Mouse (Mus musculus) G1E (cell line): Measurements from ENCODE around the gene Ccr6. TPM values are rescaled to one million over a fixed set of nuclear protein-coding genes. Genes with fewer than 3 reads are reported as not detected.

Experiments
- ATAC-seq: 2 replicates; pipeline ENCODE4 v1.8.0; 2016; ENCODE audit warnings: mild to moderate bottlenecking; ENCODE audit not compliant: insufficient number of reproducible peaks, poor library complexity, low FRiP score, severe bottlenecking; ENCODE audit errors: extremely low read depth
- DNase-seq: peaks from one replicate; pipeline ENCODE4 v3.0.0; 2012; ENCODE audit warnings: low spot score
- H3K27me3 ChIP-seq: 2 replicates; pipeline ENCODE4 v1.6.1; 2012; ENCODE audit warnings: mild to moderate bottlenecking, low read length, inconsistent platforms; ENCODE audit not compliant: insufficient read depth
- H3K36me3 ChIP-seq: replicated peaks from 2 replicates; pipeline ENCODE3; 2012; ENCODE audit warnings: mild to moderate bottlenecking, inconsistent platforms
- H3K4me1 ChIP-seq: 2 replicates; pipeline ENCODE4 v1.6.1; 2012; ENCODE audit warnings: low read depth, low read length, inconsistent platforms, mixed read lengths; ENCODE audit not compliant: insufficient read depth
- H3K4me3 ChIP-seq: 2 replicates; pipeline ENCODE4 v1.5.1; 2012; ENCODE audit warnings: low read depth, mild to moderate bottlenecking, inconsistent platforms, low read length, moderate library complexity, mixed read lengths
- H3K9me3 ChIP-seq: replicated peaks from 2 replicates; pipeline ENCODE4 v1.6.1; 2012; ENCODE audit warnings: inconsistent platforms
- CTCF ChIP-seq: IDR thresholded peaks from 2 replicates; pipeline ENCODE4 v1.5.1; 2012; ENCODE audit warnings: low read depth, low read length, inconsistent platforms, mixed read lengths
- GATA1 ChIP-seq: IDR thresholded peaks from 2 replicates; pipeline ENCODE4 v1.6.1; 2012; ENCODE audit warnings: borderline replicate concordance, low read length, inconsistent platforms, mixed read lengths
- GATA2 ChIP-seq: IDR thresholded peaks from 2 replicates; pipeline ENCODE4 v1.6.1; 2012; ENCODE audit warnings: low read depth, low read length, inconsistent platforms, borderline replicate concordance
- POLR2AphosphoS5 ChIP-seq: IDR thresholded peaks from 2 replicates; pipeline ENCODE4 v1.6.1; 2012; ENCODE audit warnings: low read depth, low read length, inconsistent platforms; ENCODE audit not compliant: insufficient replicate concordance
- TAL1 ChIP-seq: conservative IDR thresholded peaks from 2 replicates; pipeline ENCODE4 v1.6.1; 2012; ENCODE audit warnings: low read depth, low read length, inconsistent platforms, mixed read lengths
- polyA plus RNA-seq: library from polyadenylated mRNA; stranded (reverse); fragments of >175 nt; gene quantifications from 2 replicates; pipeline ENCODE4 v1.2.3, GENCODE M21; 2012
- total RNA-seq, 2 experiments: library from RNA; stranded (forward) in 1 of 2; stranded (reverse) in 1 of 2; fragments of 200-1000 nt in 1 of 2; fragments of >200 nt in 1 of 2; fragmentation: Nextera tagmentation in 1 of 2; gene quantifications; 2 replicates each; pipeline ENCODE4 v1.2.3; 2014 to 2017

The Ccr6 gene
- total and polyA plus RNA-seq, 3 experiments = not detected

DNA sequence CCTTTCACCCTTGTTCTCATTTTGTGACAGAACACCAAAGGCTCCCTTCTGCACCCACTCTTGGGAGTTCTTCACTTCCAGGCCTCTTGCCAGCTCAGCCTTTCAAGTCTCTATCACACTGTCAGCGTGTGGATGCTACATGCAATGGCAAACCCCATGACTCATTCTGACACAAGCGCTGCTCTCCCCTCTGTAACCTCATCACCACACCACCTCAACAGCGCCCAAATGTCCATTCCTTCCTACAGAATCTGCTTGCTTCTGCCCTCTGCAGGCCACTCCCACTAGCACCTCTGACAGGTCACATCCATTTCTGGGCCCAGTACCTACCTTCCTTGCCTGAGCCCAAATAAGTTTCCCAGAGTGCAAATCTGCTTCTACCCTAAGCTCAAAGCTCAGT lies 70.0 kb downstream of the Ccr6 start:
- no peak for ATAC-seq

More for the DNA sequence above, 70.0 kb downstream of the Ccr6 start:
- H3K9me3 ChIP-seq = no peaks in the 10 kb centered on the region
- H3K4me3 ChIP-seq = no peak overlapping the region
- TF ChIP-seq CTCF (no peak), POLR2AphosphoS5 (no peak), GATA2 (no peak), TAL1 (no peak), GATA1 (no peak)
- H3K4me1 ChIP-seq = peaks cover 3% of the 10 kb centered on the region; the same call in 1 of the 2 replicates
- 0 out of 2 replicates have a peak, but pooled peaks cover 2% of the 10 kb centered on the region for H3K27me3 ChIP-seq
- no peak for DNase-seq
- H3K36me3 ChIP-seq = peaks cover 2% of the 10 kb centered on the region

Other genes with a start within 250 kb of the Ccr6 start
- not detected in 2 replicates for gene Gm49673, start 88.3 kb upstream of the Ccr6 start, total RNA-seq (2014; fragmentation: Nextera tagmentation)
- not detected in 2 replicates for gene Gm49673, start 88.3 kb upstream of the Ccr6 start, total RNA-seq (2017)
- 0.19 TPM in 1 of 2 replicates, not detected in the other for gene Gm49673, start 88.3 kb upstream of the Ccr6 start, polyA plus RNA-seq
- 10.5 and 11.6 TPM in 2 replicates for gene Rnaset2a, start 87.9 kb upstream of the Ccr6 start, total RNA-seq (2014; fragmentation: Nextera tagmentation)
- 22.3 and 22.7 TPM in 2 replicates for gene Rnaset2a, start 87.9 kb upstream of the Ccr6 start, total RNA-seq (2017)
- gene Rnaset2a, start 87.9 kb upstream of the Ccr6 start, polyA plus RNA-seq = 26.5 and 29.9 TPM in 2 replicates
- gene Fgfr1op, start 70.5 kb upstream of the Ccr6 start, total RNA-seq (2014; fragmentation: Nextera tagmentation) = 24.8 and 28.4 TPM in 2 replicates
- gene Fgfr1op, start 70.5 kb upstream of the Ccr6 start, total RNA-seq (2017) = 46.3 and 47.3 TPM in 2 replicates
- 5.4 and 13.7 TPM in 2 replicates for gene Fgfr1op, start 70.5 kb upstream of the Ccr6 start, polyA plus RNA-seq
- gene Mpc1, start 46.9 kb downstream of the Ccr6 start, total RNA-seq (2014; fragmentation: Nextera tagmentation) = 48.2 and 59.4 TPM in 2 replicates
- 89.6 and 109 TPM in 2 replicates for gene Mpc1, start 46.9 kb downstream of the Ccr6 start, total RNA-seq (2017)
- gene Mpc1, start 46.9 kb downstream of the Ccr6 start, polyA plus RNA-seq = 14.7 and 17.5 TPM in 2 replicates
- 23.0 and 23.7 TPM in 2 replicates for gene Sft2d1, start 75.1 kb downstream of the Ccr6 start, total RNA-seq (2014; fragmentation: Nextera tagmentation)
- 29.1 and 33.8 TPM in 2 replicates for gene Sft2d1, start 75.1 kb downstream of the Ccr6 start, total RNA-seq (2017)
- 62.6 and 64.1 TPM in 2 replicates for gene Sft2d1, start 75.1 kb downstream of the Ccr6 start, polyA plus RNA-seq
- 0.68 TPM in 1 of 2 replicates, not detected in the other for gene Prr18, start 101.4 kb downstream of the Ccr6 start, total RNA-seq (2014; fragmentation: Nextera tagmentation)
- gene Prr18, start 101.4 kb downstream of the Ccr6 start, total RNA-seq (2017) = 0.06 and 0.27 TPM in 2 replicates
- 0.27 and 0.29 TPM in 2 replicates for gene Prr18, start 101.4 kb downstream of the Ccr6 start, polyA plus RNA-seq
- not detected in 2 replicates for gene T2, start 119.9 kb downstream of the Ccr6 start, total RNA-seq (2014; fragmentation: Nextera tagmentation)
- not detected in 2 replicates for gene T2, start 119.9 kb downstream of the Ccr6 start, total RNA-seq (2017)
- gene T2, start 119.9 kb downstream of the Ccr6 start, polyA plus RNA-seq = not detected in 2 replicates
- gene T, start 198.4 kb downstream of the Ccr6 start, total RNA-seq (2014; fragmentation: Nextera tagmentation) = not detected in 2 replicates
- gene T, start 198.4 kb downstream of the Ccr6 start, total RNA-seq (2017) = 0.05 TPM in 1 of 2 replicates, not detected in the other
- not detected in 2 replicates for gene T, start 198.4 kb downstream of the Ccr6 start, polyA plus RNA-seq